9 mouse cellular contexts compared by ENCODE assay signal in genomic region chr5:105609683-105610082, GRCm38 (mm10).
DNase-seq lines count a peak whose midpoint lies in the region; ATAC-seq and TF ChIP-seq lines count a peak whose summit lies in the region.
"Had no signal": no experiment of that assay in that cellular context is flagged by ENCODE, and none has a peak within 500 bp of the region (broad histone marks: within the 10 kb centered on the region; RNA-seq: fewer than 3 reads in every experiment).

No protein-coding gene starts in this region.

- peak; percentile 14 for DNase-seq in midbrain, embryonic 10.5 days (ENCODE audit: low spot score)
- DNase-seq in midbrain, postnatal 0 days (ENCODE audit: low spot score) = no peak
- DNase-seq in left cerebral cortex, postnatal 14 days (ENCODE audit: low spot score in 2 of 2) = no peak
- DNase-seq in ovary, adult 18-20 months (ENCODE audit: low spot score) = no peak
- DNase-seq in right cerebral cortex, postnatal 10 days (ENCODE audit: low spot score in 2 of 2) = no peak

- H3K4me3 ChIP-seq in midbrain, embryonic 10.5 days = no peak overlapping the region
- no peak overlapping the region for H3K4me3 ChIP-seq in midbrain, postnatal 0 days (ENCODE audit: low read depth, low read length)
- H3K4me3 ChIP-seq in forebrain, embryonic 13.5 days = no peak overlapping the region
- H3K4me3 ChIP-seq in lung, embryonic 16.5 days (ENCODE audit: low read length) = no peak overlapping the region
- H3K4me3 ChIP-seq in stomach, embryonic 16.5 days (replicated peaks; ENCODE audit: low read length) = no peak overlapping the region
- H3K4me3 ChIP-seq: limb, embryonic 15.5 days had no signal

- H3K4me2 ChIP-seq in midbrain, postnatal 0 days (ENCODE audit: low read depth, low read length, poor library complexity, severe bottlenecking) = no peak overlapping the region
- no peak overlapping the region for H3K4me2 ChIP-seq in forebrain, embryonic 13.5 days
- no peak overlapping the region for H3K4me2 ChIP-seq in lung, embryonic 16.5 days (ENCODE audit: low read depth, low read length)
- H3K4me2 ChIP-seq in stomach, embryonic 16.5 days (ENCODE audit: low read depth, low read length) = no peak overlapping the region
- H3K4me2 ChIP-seq: limb, embryonic 15.5 days had no signal

- no peak for TF ChIP-seq CTCF in midbrain, postnatal 0 days (IDR thresholded peaks at IDR 0.05)

- no peak for ATAC-seq in midbrain, postnatal 0 days (ENCODE audit: low FRiP score)
- ATAC-seq in forebrain, embryonic 13.5 days = peak; percentile 27; the same call in 1 of the 2 replicates
- peak; percentile 71 for ATAC-seq in lung, embryonic 16.5 days (ENCODE audit: low read depth)
- peak; percentile 68 for ATAC-seq in stomach, embryonic 16.5 days (ENCODE audit: insufficient read depth, low FRiP score)

- no peaks in the 10 kb centered on the region for H3K9me3 ChIP-seq in midbrain, embryonic 10.5 days (replicated peaks)
- H3K9me3 ChIP-seq in midbrain, postnatal 0 days (ENCODE audit: low read length) = no peaks in the 10 kb centered on the region
- H3K9me3 ChIP-seq in forebrain, embryonic 13.5 days (replicated peaks) = no peaks in the 10 kb centered on the region
- H3K9me3 ChIP-seq in lung, embryonic 16.5 days (ENCODE audit: control insufficient read depth, low read length) = no peaks in the 10 kb centered on the region
- no peaks in the 10 kb centered on the region for H3K9me3 ChIP-seq in stomach, embryonic 16.5 days (replicated peaks; ENCODE audit: control insufficient read depth, low read length)
- H3K9me3 ChIP-seq: limb, embryonic 15.5 days had no signal

- H3K4me1 ChIP-seq in midbrain, embryonic 10.5 days = peaks cover 11% of the 10 kb centered on the region
- no peaks in the 10 kb centered on the region for H3K4me1 ChIP-seq in midbrain, postnatal 0 days (ENCODE audit: insufficient read depth, low read length)
- H3K4me1 ChIP-seq in forebrain, embryonic 13.5 days = peaks cover 10% of the 10 kb centered on the region; the same call in 1 of the 2 replicates
- peaks cover 7% of the 10 kb centered on the region; the same call in 1 of the 2 replicates for H3K4me1 ChIP-seq in lung, embryonic 16.5 days (replicated peaks; ENCODE audit: control insufficient read depth, insufficient read depth, low read length)
- no peaks in the 10 kb centered on the region for H3K4me1 ChIP-seq in stomach, embryonic 16.5 days (ENCODE audit: control insufficient read depth, insufficient read depth, low read length)
- H3K4me1 ChIP-seq: limb, embryonic 15.5 days had no signal

- WGBS in midbrain, embryonic 10.5 days = 79% methylated on average over 12 of the region's 12 CpGs
- WGBS in midbrain, postnatal 0 days = 83% methylated on average over 12 of the region's 12 CpGs
- WGBS in forebrain, embryonic 13.5 days = 77% methylated on average over 12 of the region's 12 CpGs
- 54% methylated on average over 12 of the region's 12 CpGs for WGBS in lung, embryonic 16.5 days
- 69% methylated on average over 12 of the region's 12 CpGs for WGBS in stomach, embryonic 16.5 days

- H3K9ac ChIP-seq in midbrain, postnatal 0 days (replicated peaks; ENCODE audit: low read length, poor library complexity, severe bottlenecking) = no peak overlapping the region
- no peak overlapping the region for H3K9ac ChIP-seq in forebrain, embryonic 13.5 days
- H3K9ac ChIP-seq in lung, embryonic 16.5 days (ENCODE audit: low read length) = no peak overlapping the region
- H3K9ac ChIP-seq in stomach, embryonic 16.5 days (ENCODE audit: low read length) = no peak overlapping the region
- H3K9ac ChIP-seq: limb, embryonic 15.5 days had no signal

- intact Hi-C loops in left cerebral cortex, postnatal 14 days (cut with DNase I) = no loop called here

- no peak overlapping the region for H3K27ac ChIP-seq in midbrain, embryonic 10.5 days (replicated peaks)
- no peak overlapping the region for H3K27ac ChIP-seq in midbrain, postnatal 0 days (ENCODE audit: low read depth, low read length)
- no peak overlapping the region for H3K27ac ChIP-seq in forebrain, embryonic 13.5 days
- peak overlapping the region; percentile 52; the same call in 1 of the 2 replicates for H3K27ac ChIP-seq in lung, embryonic 16.5 days (ENCODE audit: low read length)
- peak overlapping the region; percentile 30; the same call in 1 of the 2 replicates for H3K27ac ChIP-seq in stomach, embryonic 16.5 days (ENCODE audit: low read length)
- H3K27ac ChIP-seq: limb, embryonic 15.5 days had no signal

- H3K36me3 ChIP-seq in midbrain, embryonic 10.5 days = peaks cover 32% of the 10 kb centered on the region
- peaks cover 14% of the 10 kb centered on the region for H3K36me3 ChIP-seq in midbrain, postnatal 0 days (ENCODE audit: insufficient read depth, low read length)
- H3K36me3 ChIP-seq in forebrain, embryonic 13.5 days (ENCODE audit: poor library complexity, severe bottlenecking) = peaks cover 26% of the 10 kb centered on the region
- peaks cover 24% of the 10 kb centered on the region for H3K36me3 ChIP-seq in lung, embryonic 16.5 days (ENCODE audit: control insufficient read depth, insufficient read depth, low read length)
- H3K36me3 ChIP-seq in stomach, embryonic 16.5 days (ENCODE audit: control insufficient read depth, insufficient read depth, low read length) = 0 out of 2 replicates have a peak, but pooled peaks cover 14% of the 10 kb centered on the region

- H3K27me3 ChIP-seq in midbrain, embryonic 10.5 days (ENCODE audit: low read depth, poor library complexity, severe bottlenecking) = no peaks in the 10 kb centered on the region
- no peaks in the 10 kb centered on the region for H3K27me3 ChIP-seq in midbrain, postnatal 0 days (ENCODE audit: insufficient read depth, low read length)
- H3K27me3 ChIP-seq in forebrain, embryonic 13.5 days = no peaks in the 10 kb centered on the region
- H3K27me3 ChIP-seq in lung, embryonic 16.5 days (ENCODE audit: control insufficient read depth, insufficient read depth, low read depth, low read length) = no peaks in the 10 kb centered on the region
- H3K27me3 ChIP-seq in stomach, embryonic 16.5 days (ENCODE audit: control insufficient read depth, insufficient read depth, low read length) = no peaks in the 10 kb centered on the region
- H3K27me3 ChIP-seq: limb, embryonic 15.5 days had no signal

Comparison
In these comparisons a context has a peak if more than half of its experiments do, and no peak if none do; other contexts are left out.
1. H3K27ac ChIP-seq: peak in lung, embryonic 16.5 days (single experiment) and stomach, embryonic 16.5 days (single experiment); none in midbrain, embryonic 10.5 days (single experiment), midbrain, postnatal 0 days (single experiment) and forebrain, embryonic 13.5 days (single experiment).